Mouse (Mus musculus) small intestine, adult 10 weeks (tissue): Measurements from ENCODE around the gene Acat2. TPM values are rescaled to one million over a fixed set of nuclear protein-coding genes. Genes with fewer than 3 reads are reported as not detected.

Source experiments
- polyA plus RNA-seq: library from polyadenylated mRNA; stranded (reverse); fragments of 350-450 nt; fragmentation: Illumina TruSeq; extraction: RNeasy Lipid Tissue Mini Kit (QIAGEN cat#74804); gene quantifications from one replicate; pipeline ENCODE4 v1.2.3, GENCODE M21; 2014; ENCODE audit warnings: low replicate concordance

The Acat2 gene
- polyA plus RNA-seq = 25.3 TPM

DNA sequence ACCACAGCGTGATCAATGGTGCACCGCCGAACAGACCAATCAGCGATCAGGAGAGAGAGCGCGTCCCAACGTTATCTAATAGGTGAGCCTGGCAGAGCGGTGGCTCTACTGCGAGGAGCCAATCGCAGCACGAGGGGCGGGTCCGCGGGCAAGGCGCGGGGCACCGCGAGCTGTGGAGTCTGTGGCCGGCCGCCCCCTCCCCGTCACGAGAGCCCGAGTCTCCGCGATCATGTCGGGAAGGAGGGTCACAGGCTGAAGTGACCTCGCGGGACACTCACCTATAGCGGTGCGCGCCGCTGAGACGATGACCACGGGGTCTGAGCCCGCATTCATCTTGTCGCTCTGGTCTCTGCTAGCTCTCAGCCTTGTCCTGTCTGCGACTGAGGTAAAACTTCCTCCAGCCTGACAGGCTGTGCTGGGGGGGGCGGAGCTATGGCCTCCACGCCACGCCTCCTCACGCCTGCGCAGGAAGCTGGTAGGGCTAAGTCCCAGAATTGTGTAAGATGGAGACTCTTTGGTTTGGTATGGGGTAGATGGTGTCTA, at the start of gene Acat2:
Acat2 (minus strand) TSS at position 417 of the 543 bp plus-strand sequence.

DNA sequence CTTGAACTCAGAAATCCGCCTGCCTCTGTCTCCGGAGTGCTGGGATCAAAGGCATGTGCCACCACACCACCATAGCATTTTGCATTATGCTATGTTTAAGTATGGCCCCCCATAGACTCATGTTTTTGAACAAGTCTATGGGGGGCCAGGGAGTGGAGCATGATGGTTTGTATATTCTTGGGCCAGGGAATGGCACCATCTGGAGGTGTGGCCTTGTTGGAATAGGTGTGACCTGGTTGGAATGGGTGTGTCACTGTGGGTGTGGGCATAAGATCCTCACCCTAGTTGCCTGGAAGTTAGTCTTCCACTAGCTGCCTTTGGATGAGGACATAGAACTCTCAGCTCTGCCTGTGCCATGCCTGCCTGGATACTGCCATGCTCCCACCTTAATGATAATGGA, 46.0 kb upstream of the Acat2 start, which contains the start of gene Sod2:
Sod2 (plus strand) TSS at position 301 of the 400 bp plus-strand sequence.

GRCm38 (mm10) chr17:12994069-12994468, 33.5 kb upstream of the Acat2 start, which contains the start of gene Wtap:
Gene Wtap (minus strand): TSS chr17:12994169.

DNA sequence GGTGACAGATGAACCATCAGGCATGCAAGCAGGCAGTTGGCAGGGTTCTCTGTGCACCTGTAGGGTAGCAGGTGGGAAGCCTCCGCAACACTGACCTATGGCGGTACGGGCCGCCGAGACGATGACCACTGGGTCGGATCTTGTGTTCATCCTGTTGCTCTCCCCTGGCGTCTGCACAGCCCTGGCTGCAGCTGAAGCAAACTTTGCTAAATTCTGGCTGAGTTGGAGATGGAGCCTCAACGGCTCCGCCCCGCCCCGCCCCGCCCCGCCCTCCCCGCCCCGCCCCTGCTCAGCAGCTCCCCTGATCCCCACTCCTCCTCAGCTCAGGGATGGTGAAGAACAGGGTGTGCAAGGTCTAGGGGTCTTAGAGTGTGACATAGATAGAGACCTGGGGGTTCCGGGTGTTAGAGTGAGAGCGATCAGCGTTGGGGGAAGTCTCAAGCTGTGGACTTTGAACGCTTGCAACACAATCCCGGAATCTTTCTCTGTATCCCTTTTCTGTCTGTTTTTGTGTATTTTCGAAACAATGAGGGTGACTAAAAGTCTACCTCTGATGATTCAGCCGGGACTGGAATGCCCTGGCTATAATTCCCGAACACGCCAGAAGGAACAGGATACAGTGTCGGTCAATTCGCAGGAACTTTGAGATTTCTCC, 20.3 kb downstream of the Acat2 start, which contains the start of gene Acat3:
Acat3 (minus strand) TSS at position 450 of the 655 bp plus-strand sequence.

GRCm38 (mm10) chr17:12915881-12916583, 44.5 kb downstream of the Acat2 start, which contains the start of gene Mrpl18:
Gene Mrpl18 (minus strand): TSS chr17:12916345.

GRCm38 (mm10) chr17:12915488-12915880, 45.1 kb downstream of the Acat2 start, which contains the start of gene Tcp1:
Gene Tcp1 (plus strand): TSS chr17:12915701.

GRCm38 (mm10) chr17:12909361-12910280, 50.9 kb downstream of the Acat2 start, which contains the start of gene Pnldc1:
Gene Pnldc1 (minus strand): TSS chr17:12910230.

Other genes starting within 250 kb of the Acat2 start
- gene Igf2r, start 191.1 kb downstream of the Acat2 start, polyA plus RNA-seq = 7.7 TPM
- gene Mas1, start 92.6 kb downstream of the Acat2 start, polyA plus RNA-seq = not detected
- not detected for gene Mrgprh, start 84.7 kb downstream of the Acat2 start, polyA plus RNA-seq
- gene Pnldc1, start 50.5 kb downstream of the Acat2 start, polyA plus RNA-seq = 0.67 TPM
- 339 TPM for gene Tcp1, start 45.0 kb downstream of the Acat2 start, polyA plus RNA-seq
- gene Mrpl18, start 44.4 kb downstream of the Acat2 start, polyA plus RNA-seq = 151 TPM
- 0.93 TPM for gene Acat3, start 20.1 kb downstream of the Acat2 start, polyA plus RNA-seq
- gene Wtap, start 33.4 kb upstream of the Acat2 start, polyA plus RNA-seq = 207 TPM
- 76.6 TPM for gene Sod2, start 46.1 kb upstream of the Acat2 start, polyA plus RNA-seq
- not detected for gene Gpr31b, start 91.5 kb upstream of the Acat2 start, polyA plus RNA-seq
- gene Tcp10b, start 100.4 kb upstream of the Acat2 start, polyA plus RNA-seq = 0.30 TPM
- 9.6 TPM for gene Unc93a, start 171.1 kb upstream of the Acat2 start, polyA plus RNA-seq